Mouse (Mus musculus) CH12.LX (cell line): Measurements from ENCODE around the gene Tnrc6b.

ENCODE experiments used
- CTCF ChIP-seq, 2 experiments: IDR thresholded peaks in 1 of 2; conservative IDR thresholded peaks in 1 of 2; 2 replicates each; pipeline ENCODE4 v1.5.1; 2011 to 2012; ENCODE audit warnings: low read depth in 2 of 2, low read length in 2 of 2, improper control_type of control experiment in 1 of 2, inconsistent platforms in 1 of 2, mild to moderate bottlenecking in 1 of 2, moderate library complexity in 1 of 2
- E2F4 ChIP-seq: IDR thresholded peaks from 2 replicates; pipeline ENCODE4 v1.6.1; 2011; ENCODE audit warnings: low read depth, low read length, improper control_type of control experiment; ENCODE audit not compliant: insufficient replicate concordance
- EP300 ChIP-seq: IDR thresholded peaks from 2 replicates; pipeline ENCODE4 v1.6.1; 2011; ENCODE audit warnings: low read length, improper control_type of control experiment
- HCFC1 ChIP-seq: IDR thresholded peaks from 2 replicates; pipeline ENCODE4 v1.6.1; 2012; ENCODE audit warnings: low read depth, mild to moderate bottlenecking, inconsistent platforms, low read length, improper control_type of control experiment
- JUND ChIP-seq: conservative IDR thresholded peaks from 2 replicates; pipeline ENCODE4 v1.6.1; 2011; ENCODE audit warnings: low read depth, low read length, improper control_type of control experiment
- KAT2A ChIP-seq: IDR thresholded peaks from 2 replicates; pipeline ENCODE4 v1.6.1; 2012; ENCODE audit warnings: low read length, improper control_type of control experiment, inconsistent platforms; ENCODE audit not compliant: insufficient replicate concordance
- MAX ChIP-seq: IDR thresholded peaks from 2 replicates; pipeline ENCODE4 v1.6.1; 2011; ENCODE audit warnings: low read length, improper control_type of control experiment
- MXI1 ChIP-seq: IDR thresholded peaks from 2 replicates; pipeline ENCODE4 v1.6.1; 2011; ENCODE audit warnings: mild to moderate bottlenecking, low read depth, low read length, improper control_type of control experiment
- MYC ChIP-seq: IDR thresholded peaks from 2 replicates; pipeline ENCODE4 v1.6.1; 2011; ENCODE audit warnings: low read depth, mild to moderate bottlenecking, improper control_type of control experiment, low read length
- POLR2A ChIP-seq: IDR thresholded peaks from 2 replicates; pipeline ENCODE4 v1.6.1; 2011; ENCODE audit warnings: low read depth, mild to moderate bottlenecking, improper control_type of control experiment, low read length
- RCOR1 ChIP-seq: conservative IDR thresholded peaks from 2 replicates; pipeline ENCODE4 v1.6.1; 2012; ENCODE audit warnings: low read depth, mild to moderate bottlenecking, inconsistent platforms, low read length, improper control_type of control experiment
- USF2 ChIP-seq: conservative IDR thresholded peaks from 2 replicates; pipeline ENCODE4 v1.6.1; 2011; ENCODE audit warnings: low read depth, low read length, improper control_type of control experiment

GRCm38 (mm10) chr15:80954861-80955260 lies 243.7 kb downstream of the Tnrc6b start:
- no peak for TF ChIP-seq CTCF (conservative IDR thresholded peaks at IDR 0.05 in 1 of 2, IDR thresholded peaks at IDR 0.05 in 1 of 2; ENCODE audit: low read depth in 2 of 2, low read length in 2 of 2)
- no peak for TF ChIP-seq HCFC1
- no peak for TF ChIP-seq MYC
- no peak for TF ChIP-seq MXI1
- no peak for TF ChIP-seq USF2
- TF ChIP-seq JUND: no peak
- TF ChIP-seq EP300: no peak
- no peak for TF ChIP-seq RCOR1
- TF ChIP-seq POLR2A: no peak
- TF ChIP-seq E2F4: no peak
- no peak for TF ChIP-seq KAT2A
- no peak for TF ChIP-seq MAX
